Mouse (Mus musculus) forebrain, embryonic 11.5 days (tissue): ENCODE results near the gene Pif1. TPM values are rescaled to one million over a fixed set of nuclear protein-coding genes. Genes with fewer than 3 reads are reported as not detected.

Source experiments
- ATAC-seq: fragments of 200-750 bp; cut with Nextera tagmentation; replicated peaks from 2 replicates; pipeline ENCODE4 v1.8.0; 2017; ENCODE audit warnings: moderate TSS enrichment; ENCODE audit not compliant: low FRiP score
- DNase-seq: peaks from one replicate; pipeline ENCODE4 v3.0.0-alpha.2; 2017; ENCODE audit warnings: low spot score
- H3K27ac ChIP-seq: fragments of 300-500 bp; sonication (generic); 2 replicates; pipeline ENCODE4 v1.5.1; 2014; ENCODE audit warnings: low read depth, low read length
- H3K27me3 ChIP-seq: fragments of 300-500 bp; sonication (generic); 2 replicates; pipeline ENCODE4 v1.6.1; 2014; ENCODE audit warnings: mild to moderate bottlenecking, low read length, mixed read lengths; ENCODE audit not compliant: control insufficient read depth, insufficient read depth
- H3K36me3 ChIP-seq: fragments of 300-500 bp; sonication (generic); 2 replicates; pipeline ENCODE4 v1.6.1; 2014; ENCODE audit warnings: mild to moderate bottlenecking, low read length, moderate library complexity, mixed read lengths; ENCODE audit not compliant: control insufficient read depth, insufficient read depth
- H3K4me1 ChIP-seq: fragments of 300-500 bp; sonication (generic); replicated peaks from 2 replicates; pipeline ENCODE4 v1.6.1; 2014; ENCODE audit warnings: low read length, mixed read lengths; ENCODE audit not compliant: control insufficient read depth, insufficient read depth
- H3K4me2 ChIP-seq: fragments of 300-500 bp; sonication (generic); 2 replicates; pipeline ENCODE4 v1.6.1; 2014; ENCODE audit warnings: low read depth, mild to moderate bottlenecking, low read length, moderate library complexity, mixed read lengths; ENCODE audit not compliant: severe bottlenecking
- H3K4me3 ChIP-seq: fragments of 300-500 bp; sonication (generic); 2 replicates; pipeline ENCODE4 v1.5.1; 2014; ENCODE audit warnings: low read depth, low read length
- H3K9ac ChIP-seq: fragments of 300-500 bp; sonication (generic); 2 replicates; pipeline ENCODE4 v1.6.1; 2014; ENCODE audit warnings: low read length
- H3K9me3 ChIP-seq: fragments of 300-500 bp; sonication (generic); 2 replicates; pipeline ENCODE4 v1.6.1; 2016; ENCODE audit warnings: low read length, mixed read lengths; ENCODE audit not compliant: control insufficient read depth
- WGBS: fragments of 180-500 bp; shearing (Covaris S2); extraction: QIAGEN DNeasy Blood & Tissue Kit; methylation state at CpG from one replicate; pipeline ENCODE4 v1.1.7; 2014; 5-methylcytosine and 5-hydroxymethylcytosine counted together
- polyA plus RNA-seq: library from polyadenylated mRNA; unstranded; fragments of >200 nt; fragmentation: Nextera tagmentation; extraction: Ambion mirVana; gene quantifications from 2 replicates; pipeline ENCODE4 v1.2.1, GENCODE M21; 2014

Pif1 gene
- polyA plus RNA-seq, 1 experiment from 2014 or later, result 31.8 TPM

- Histone ChIP-seq H3K36me3 (no peaks in the 10 kb centered on the region), H3K4me3 (no peak overlapping the region), H3K4me2 (no peak overlapping the region), H3K4me1 (peaks cover 8% of the 10 kb centered on the region), H3K27ac (no peak overlapping the region), H3K9ac (no peak overlapping the region), H3K9me3 (no peaks in the 10 kb centered on the region), H3K27me3 (no peaks in the 10 kb centered on the region)
- 87% methylated on average over 4 of the region's 4 CpGs for WGBS
- ATAC-seq (no peak), DNase-seq (no peak)
Measured at GRCm38 (mm10) chr9:65644960-65645359, 58.0 kb downstream of the Pif1 start.

Other genes starting within 250 kb of the Pif1 start
- 13.1 and 15.6 TPM in 2 replicates for gene Pdcd7, start 241.1 kb upstream of the Pif1 start, polyA plus RNA-seq
- gene Ubap1l, start 226.1 kb upstream of the Pif1 start, polyA plus RNA-seq, result 0.52 and 0.73 TPM in 2 replicates
- gene Kbtbd13, start 195.5 kb upstream of the Pif1 start, polyA plus RNA-seq, result 0.29 and 0.48 TPM in 2 replicates
- 6.7 and 7.2 TPM in 2 replicates for gene Rasl12, start 188.7 kb upstream of the Pif1 start, polyA plus RNA-seq
- not detected in 2 replicates for gene Slc51b, start 164.2 kb upstream of the Pif1 start, polyA plus RNA-seq
- 19.6 and 20.4 TPM in 2 replicates for gene Mtfmt, start 151.4 kb upstream of the Pif1 start, polyA plus RNA-seq
- gene Spg21, start 126.2 kb upstream of the Pif1 start, polyA plus RNA-seq, result 95.5 and 110 TPM in 2 replicates
- gene Ankdd1a, start 67.0 kb upstream of the Pif1 start, polyA plus RNA-seq, result 0.20 TPM in 1 of 2 replicates, not detected in the other
- gene Plekho2, start 7.1 kb upstream of the Pif1 start, polyA plus RNA-seq, result 8.3 and 8.8 TPM in 2 replicates
- 20.3 and 23.6 TPM in 2 replicates for gene Rbpms2, start 42.5 kb downstream of the Pif1 start, polyA plus RNA-seq
- gene Oaz2, start 80.8 kb downstream of the Pif1 start, polyA plus RNA-seq, result 208 and 218 TPM in 2 replicates
- 12.3 and 12.9 TPM in 2 replicates for gene Zfp609, start 240.4 kb downstream of the Pif1 start, polyA plus RNA-seq